Mouse (Mus musculus): Measurements from ENCODE around the gene Prss16. TPM values are rescaled to one million over a fixed set of nuclear protein-coding genes. Genes with fewer than 3 reads are reported as not detected.
A peak's percentile ranks its signal among the peaks of the same experiment; 100 is the strongest.

Prss16 gene
- polyA plus RNA-seq, 1 experiment from 2014 or later, result 1.2 TPM

- Histone ChIP-seq H3K9me3 (no peaks in the 10 kb centered on the region), H3K27ac (no peak overlapping the region), H3K36me3 (no peaks in the 10 kb centered on the region), H3K4me2 (peak overlapping the region; percentile 64), H3K4me1 (replicated peaks) (peaks cover 7% of the 10 kb centered on the region; the same call in 1 of the 2 replicates), H3K27me3 (peaks cover 37% of the 10 kb centered on the region), H3K4me3 (replicated peaks) (peak overlapping the region; percentile 42), H3K9ac (replicated peaks) (no peak overlapping the region)
- no peak for ATAC-seq (ENCODE audit: insufficient number of reproducible peaks, insufficient read depth, low FRiP score, low TSS enrichment, low read depth)
- under 1% methylated on average over 8 of the region's 8 CpGs for WGBS
Observed at GRCm38 (mm10) chr13:22020901-22021339, 11.4 kb upstream of the Prss16 start.

GRCm38 (mm10) chr13:22019934-22020835, 10.6 kb upstream of the Prss16 start:
- Histone ChIP-seq H3K4me3 (replicated peaks) (peak overlapping the region; percentile 42), H3K27ac (no peak overlapping the region), H3K4me1 (replicated peaks) (peaks cover 7% of the 10 kb centered on the region; the same call in 1 of the 2 replicates), H3K4me2 (peak overlapping the region; percentile 64), H3K9me3 (no peaks in the 10 kb centered on the region), H3K27me3 (peaks cover 44% of the 10 kb centered on the region), H3K36me3 (no peaks in the 10 kb centered on the region), H3K9ac (replicated peaks) (no peak overlapping the region)
- WGBS, result under 1% methylated on average over 44 of the region's 44 CpGs
- ATAC-seq (ENCODE audit: insufficient number of reproducible peaks, insufficient read depth, low FRiP score, low TSS enrichment, low read depth), result no peak

- no peak overlapping the region for H3K4me2 ChIP-seq
- ATAC-seq (ENCODE audit: insufficient number of reproducible peaks, insufficient read depth, low FRiP score, low TSS enrichment, low read depth), result peak; percentile 80; the same call in 1 of the 2 replicates
- 16% methylated on average over 27 of the region's 27 CpGs for WGBS
- no peak overlapping the region for H3K27ac ChIP-seq
- no peak overlapping the region for H3K4me3 ChIP-seq (replicated peaks)
- H3K4me1 ChIP-seq (replicated peaks), result peaks cover 7% of the 10 kb centered on the region; the same call in 1 of the 2 replicates
- H3K9ac ChIP-seq (replicated peaks), result no peak overlapping the region
- H3K36me3 ChIP-seq, result no peaks in the 10 kb centered on the region
- peaks cover 79% of the 10 kb centered on the region for H3K27me3 ChIP-seq
- no peaks in the 10 kb centered on the region for H3K9me3 ChIP-seq
Observed at GRCm38 (mm10) chr13:22015479-22016450, 6.2 kb upstream of the Prss16 start.

GRCm38 (mm10) chr13:22014411-22014845, 4.9 kb upstream of the Prss16 start:
- H3K9ac ChIP-seq (replicated peaks), result no peak overlapping the region
- peak overlapping the region; percentile 18; the same call in 1 of the 2 replicates for H3K4me3 ChIP-seq (replicated peaks)
- 17% methylated on average over 17 of the region's 17 CpGs for WGBS
- no peak overlapping the region for H3K27ac ChIP-seq
- H3K9me3 ChIP-seq, result no peaks in the 10 kb centered on the region
- peaks cover 79% of the 10 kb centered on the region for H3K27me3 ChIP-seq
- no peaks in the 10 kb centered on the region for H3K36me3 ChIP-seq
- no peak for ATAC-seq (ENCODE audit: insufficient number of reproducible peaks, insufficient read depth, low FRiP score, low TSS enrichment, low read depth)
- H3K4me1 ChIP-seq (replicated peaks), result no peaks in the 10 kb centered on the region; the same call in 1 of the 2 replicates
- peak overlapping the region; percentile 32 for H3K4me2 ChIP-seq

GRCm38 (mm10) chr13:22013716-22014115, 4.2 kb upstream of the Prss16 start:
- H3K4me3 ChIP-seq (replicated peaks), result no peak overlapping the region
- H3K9me3 ChIP-seq, result no peaks in the 10 kb centered on the region
- H3K27ac ChIP-seq, result no peak overlapping the region
- H3K27me3 ChIP-seq, result peaks cover 79% of the 10 kb centered on the region
- no peaks in the 10 kb centered on the region for H3K36me3 ChIP-seq
- H3K4me1 ChIP-seq (replicated peaks), result no peaks in the 10 kb centered on the region; the same call in 1 of the 2 replicates
- no peak overlapping the region for H3K9ac ChIP-seq (replicated peaks)
- 17% methylated on average over 13 of the region's 13 CpGs for WGBS
- ATAC-seq (ENCODE audit: insufficient number of reproducible peaks, insufficient read depth, low FRiP score, low TSS enrichment, low read depth), result no peak
- no peak overlapping the region for H3K4me2 ChIP-seq

- ATAC-seq (ENCODE audit: insufficient number of reproducible peaks, insufficient read depth, low FRiP score, low TSS enrichment, low read depth), result no peak
- Histone ChIP-seq H3K4me2 (no peak overlapping the region), H3K27me3 (peaks cover 92% of the 10 kb centered on the region), H3K4me3 (replicated peaks) (no peak overlapping the region), H3K9ac (replicated peaks) (no peak overlapping the region), H3K9me3 (no peaks in the 10 kb centered on the region), H3K27ac (no peak overlapping the region), H3K36me3 (no peaks in the 10 kb centered on the region), H3K4me1 (replicated peaks) (peaks cover 15% of the 10 kb centered on the region)
- 69% methylated on average over 3 of the region's 3 CpGs for WGBS
Observed at GRCm38 (mm10) chr13:22008707-22009106, 835 bp downstream of the Prss16 start.

GRCm38 (mm10) chr13:22007872-22008271, 1.7 kb downstream of the Prss16 start:
- Histone ChIP-seq H3K4me2 (no peak overlapping the region), H3K27ac (no peak overlapping the region), H3K27me3 (peaks cover 95% of the 10 kb centered on the region), H3K9ac (replicated peaks) (no peak overlapping the region), H3K36me3 (no peaks in the 10 kb centered on the region), H3K9me3 (no peaks in the 10 kb centered on the region), H3K4me1 (replicated peaks) (peaks cover 15% of the 10 kb centered on the region), H3K4me3 (replicated peaks) (no peak overlapping the region)
- no peak for ATAC-seq (ENCODE audit: insufficient number of reproducible peaks, insufficient read depth, low FRiP score, low TSS enrichment, low read depth)
- 42% methylated on average over 7 of the region's 7 CpGs for WGBS

GRCm38 (mm10) chr13:22007121-22007510, 2.4 kb downstream of the Prss16 start:
- H3K4me3 ChIP-seq (replicated peaks), result peak overlapping the region; percentile 53
- peak overlapping the region; percentile 44; the same call in 1 of the 2 replicates for H3K9ac ChIP-seq (replicated peaks)
- H3K9me3 ChIP-seq, result no peaks in the 10 kb centered on the region
- no peak overlapping the region for H3K27ac ChIP-seq
- no peaks in the 10 kb centered on the region for H3K36me3 ChIP-seq
- WGBS, result 2% methylated on average over 18 of the region's 18 CpGs
- no peak for ATAC-seq (ENCODE audit: insufficient number of reproducible peaks, insufficient read depth, low FRiP score, low TSS enrichment, low read depth)
- peaks cover 96% of the 10 kb centered on the region for H3K27me3 ChIP-seq
- H3K4me1 ChIP-seq (replicated peaks), result peaks cover 15% of the 10 kb centered on the region
- peak overlapping the region; percentile 93 for H3K4me2 ChIP-seq

- Histone ChIP-seq H3K9ac (replicated peaks) (peak overlapping the region; percentile 44), H3K4me3 (replicated peaks) (peak overlapping the region; percentile 53), H3K27ac (no peak overlapping the region), H3K4me1 (replicated peaks) (peaks cover 15% of the 10 kb centered on the region), H3K9me3 (no peaks in the 10 kb centered on the region), H3K27me3 (peaks cover 98% of the 10 kb centered on the region), H3K36me3 (no peaks in the 10 kb centered on the region), H3K4me2 (peak overlapping the region; percentile 93)
- under 1% methylated on average over 38 of the region's 38 CpGs for WGBS
- ATAC-seq (ENCODE audit: insufficient number of reproducible peaks, insufficient read depth, low FRiP score, low TSS enrichment, low read depth), result peak; percentile 80; the same call in 1 of the 2 replicates
Observed at GRCm38 (mm10) chr13:22006334-22007120, 3.0 kb downstream of the Prss16 start.

GRCm38 (mm10) chr13:22005605-22006333, 3.8 kb downstream of the Prss16 start:
- Histone ChIP-seq H3K4me2 (peak overlapping the region; percentile 93), H3K36me3 (no peaks in the 10 kb centered on the region), H3K4me3 (replicated peaks) (peak overlapping the region; percentile 53), H3K27me3 (peaks cover 100% of the 10 kb centered on the region), H3K27ac (no peak overlapping the region), H3K4me1 (replicated peaks) (peaks cover 15% of the 10 kb centered on the region), H3K9me3 (no peaks in the 10 kb centered on the region), H3K9ac (replicated peaks) (peak overlapping the region; percentile 55)
- WGBS, result under 1% methylated on average over 45 of the region's 45 CpGs
- ATAC-seq (ENCODE audit: insufficient number of reproducible peaks, insufficient read depth, low FRiP score, low TSS enrichment, low read depth), result peak; percentile 79

All from limb, embryonic 12.5 days (tissue).